ENCODE assay signal across 27 mouse cellular contexts in genomic region chr1:89045403-89045802, GRCm38 (mm10). TPM values are rescaled to one million over a fixed set of nuclear protein-coding genes. Genes with fewer than 3 reads are reported as not detected.
A peak's percentile ranks its signal among the peaks of the same experiment; 100 is the strongest.
DNase-seq lines count a peak whose midpoint lies in the region; ATAC-seq and TF ChIP-seq lines count a peak whose summit lies in the region.
"Had no signal": no experiment of that assay in that cellular context is flagged by ENCODE, and none has a peak within 500 bp of the region (broad histone marks: within the 10 kb centered on the region; RNA-seq: fewer than 3 reads in every experiment).

No protein-coding gene starts in this region.

- WGBS in embryonic facial prominence, embryonic 14.5 days, result 44% methylated on average over 8 of the region's 8 CpGs
- 87% methylated on average over 8 of the region's 8 CpGs for WGBS in embryonic facial prominence, embryonic 10.5 days

- H3K27ac ChIP-seq in embryonic facial prominence, embryonic 14.5 days (replicated peaks; ENCODE audit: low read depth, low read length), result no peak overlapping the region
- H3K27ac ChIP-seq in embryonic facial prominence, embryonic 10.5 days (replicated peaks), result no peak overlapping the region
- H3K27ac ChIP-seq in gastrocnemius, adult 2 months, result no peak overlapping the region
- H3K27ac ChIP-seq: embryonic facial prominence, embryonic 15.5 days; limb, embryonic 10.5 days; limb, embryonic 15.5 days; liver, embryonic 13.5 days; macrophage; neural tube, embryonic 15.5 days had no signal

- intact Hi-C loops in heart, postnatal 10 days (cut with DNase I), result no loop called here
- intact Hi-C loops in gastrocnemius, adult 2 months (cut with DNase I), result no loop called here

- H3K27me3 ChIP-seq in embryonic facial prominence, embryonic 14.5 days (replicated peaks; ENCODE audit: control insufficient read depth, insufficient read depth, low read length), result no peaks in the 10 kb centered on the region
- H3K27me3 ChIP-seq in embryonic facial prominence, embryonic 10.5 days (replicated peaks; ENCODE audit: low read depth, poor library complexity, severe bottlenecking), result no peaks in the 10 kb centered on the region
- H3K27me3 ChIP-seq: CH12.LX; embryonic facial prominence, embryonic 15.5 days; limb, embryonic 15.5 days; liver, embryonic 13.5 days; neural tube, embryonic 15.5 days had no signal

- no peak for ATAC-seq in embryonic facial prominence, embryonic 14.5 days (ENCODE audit: low read depth)
- ATAC-seq: inflammation-experienced regulatory T-cells, adult 6 months had no signal

- DNase-seq in embryonic facial prominence, embryonic 14.5 days (ENCODE audit: low spot score), result peak; percentile 29
- no peak for DNase-seq in embryonic facial prominence, embryonic 10.5 days (ENCODE audit: low spot score)
- DNase-seq in heart, adult 11 months, result peak; percentile 55
- no peak for DNase-seq in heart, postnatal 10 days
- DNase-seq in right cerebral cortex, postnatal 25 days, result peak; percentile 16
- DNase-seq in right cerebral cortex, postnatal 14 days, result no peak
- no peak for DNase-seq in gastrocnemius, adult 2 months
- DNase-seq: adrenal gland, adult 8-10 months; cerebellum, adult 11-12 months; cerebellum, adult 9-11 months; embryo, embryonic 11 days; kidney, adult 11 months; kidney, postnatal 14 days; layer of hippocampus, adult 9-11 months; liver, embryonic 13.5 days; lung, adult 18-20 months; lung, postnatal 10 days; spleen, adult 18-20 months; thymus, postnatal 14 days had no signal

- no peak overlapping the region for H3K9ac ChIP-seq in embryonic facial prominence, embryonic 14.5 days (ENCODE audit: low read depth, low read length)
- H3K9ac ChIP-seq: embryonic facial prominence, embryonic 15.5 days; limb, embryonic 15.5 days; liver, embryonic 13.5 days; neural tube, embryonic 15.5 days had no signal

- H3K4me1 ChIP-seq in embryonic facial prominence, embryonic 14.5 days (ENCODE audit: control insufficient read depth, insufficient read depth, low read length), result peaks cover 6% of the 10 kb centered on the region
- peaks cover 4% of the 10 kb centered on the region; the same call in 1 of the 2 replicates for H3K4me1 ChIP-seq in embryonic facial prominence, embryonic 10.5 days
- H3K4me1 ChIP-seq: limb, embryonic 15.5 days; liver, embryonic 13.5 days; neural tube, embryonic 15.5 days had no signal

- H3K9me3 ChIP-seq in embryonic facial prominence, embryonic 14.5 days (ENCODE audit: control insufficient read depth, low read length), result no peaks in the 10 kb centered on the region
- H3K9me3 ChIP-seq in embryonic facial prominence, embryonic 10.5 days, result no peaks in the 10 kb centered on the region
- H3K9me3 ChIP-seq: embryonic facial prominence, embryonic 15.5 days; limb, embryonic 10.5 days; limb, embryonic 15.5 days; liver, embryonic 13.5 days; neural tube, embryonic 15.5 days had no signal

- no peak overlapping the region for H3K4me3 ChIP-seq in embryonic facial prominence, embryonic 14.5 days (ENCODE audit: low read depth, low read length)
- H3K4me3 ChIP-seq in embryonic facial prominence, embryonic 10.5 days, result no peak overlapping the region
- no peak overlapping the region for H3K4me3 ChIP-seq in gastrocnemius, adult 2 months
- H3K4me3 ChIP-seq: embryonic facial prominence, embryonic 15.5 days; limb, embryonic 10.5 days; limb, embryonic 15.5 days; liver, embryonic 13.5 days; neural tube, embryonic 15.5 days had no signal

- H3K36me3 ChIP-seq in embryonic facial prominence, embryonic 14.5 days (ENCODE audit: control insufficient read depth, insufficient read depth, low read length), result no peaks in the 10 kb centered on the region
- no peaks in the 10 kb centered on the region for H3K36me3 ChIP-seq in embryonic facial prominence, embryonic 10.5 days (replicated peaks)
- H3K36me3 ChIP-seq: embryonic facial prominence, embryonic 15.5 days; limb, embryonic 10.5 days; limb, embryonic 15.5 days; liver, embryonic 13.5 days; neural tube, embryonic 15.5 days had no signal

- no peak for TF ChIP-seq CTCF in gastrocnemius, adult 2 months (IDR thresholded peaks at IDR 0.05)

- no peak overlapping the region for H3K4me2 ChIP-seq in embryonic facial prominence, embryonic 14.5 days (ENCODE audit: low read depth, low read length)
- H3K4me2 ChIP-seq: embryonic facial prominence, embryonic 15.5 days; limb, embryonic 15.5 days; liver, embryonic 13.5 days; neural tube, embryonic 15.5 days had no signal

RNA-seq across cellular contexts. Expression of gene Sh3bp4, which starts 24.8 kb away (rescaled TPM):
- 23.1 and 24.0 TPM in 2 replicates for polyA plus RNA-seq in embryonic facial prominence, embryonic 14.5 days (2014; fragmentation: Nextera tagmentation; extraction: Ambion mirVana)
- polyA plus RNA-seq in embryonic facial prominence, embryonic 10.5 days (2016; fragmentation: Nextera tagmentation; extraction: Ambion mirVana), result 25.1 and 26.5 TPM in 2 replicates
- total RNA-seq in heart, postnatal 10 days (2021), result 10 to 100 TPM; 26.2 to 28.6 TPM
- 1 to 10 TPM; 2.1 to 4.0 TPM for total RNA-seq in gastrocnemius, adult 2 months (2021)
- total RNA-seq: CH12.LX; megakaryocyte-erythroid progenitor cell, adult 5-6 weeks had no signal

Comparison
In these comparisons a context has a peak if more than half of its experiments do, and no peak if none do; other contexts are left out.
1. DNase-seq: peak in embryonic facial prominence, embryonic 14.5 days (single experiment), heart, adult 11 months (single experiment) and right cerebral cortex, postnatal 25 days (single experiment); none in embryonic facial prominence, embryonic 10.5 days (single experiment), heart, postnatal 10 days (0 of 2), right cerebral cortex, postnatal 14 days (single experiment) and gastrocnemius, adult 2 months (single experiment).
2. RNA of gene Sh3bp4, which starts 24.8 kb away (total RNA-seq): 26.2 to 28.6 TPM in heart, postnatal 10 days; 2.1 to 4.0 TPM in gastrocnemius, adult 2 months; every median in the first group is over 4 times any median in the second.